Mouse (Mus musculus) hindbrain, embryonic 16.5 days (tissue): ENCODE results near the gene Nebl. TPM values are rescaled to one million over a fixed set of nuclear protein-coding genes. Genes with fewer than 3 reads are reported as not detected.
"Not testable (repeated sequence)": the region's sequence is repeated elsewhere in the genome, so short reads cannot be mapped to it uniquely, and the experiment has no call there.

Experiments used
- ATAC-seq: fragments of 200-750 bp; cut with Nextera tagmentation; 2 replicates; pipeline ENCODE4 v1.8.0; 2017; ENCODE audit warnings: moderate TSS enrichment, moderate library complexity
- H3K27ac ChIP-seq: fragments of 300-500 bp; sonication (generic); 2 replicates; pipeline ENCODE4 v1.5.1; 2014; ENCODE audit warnings: low read depth, mild to moderate bottlenecking, control low read depth, low read length, moderate library complexity
- H3K27me3 ChIP-seq: fragments of 300-500 bp; sonication (generic); replicated peaks from 2 replicates; pipeline ENCODE4 v1.6.1; 2014; ENCODE audit warnings: low read length; ENCODE audit not compliant: control insufficient read depth, insufficient read depth
- H3K36me3 ChIP-seq: fragments of 300-500 bp; sonication (generic); 2 replicates; pipeline ENCODE4 v1.6.1; 2014; ENCODE audit warnings: mild to moderate bottlenecking, low read length, moderate library complexity, mixed read lengths; ENCODE audit not compliant: control insufficient read depth, insufficient read depth
- H3K4me1 ChIP-seq: fragments of 300-500 bp; sonication (generic); 2 replicates; pipeline ENCODE4 v1.6.1; 2014; ENCODE audit warnings: low read depth, low read length; ENCODE audit not compliant: control insufficient read depth, insufficient read depth
- H3K4me2 ChIP-seq: fragments of 300-500 bp; sonication (generic); 2 replicates; pipeline ENCODE4 v1.6.1; 2014; ENCODE audit warnings: mild to moderate bottlenecking, low read length, control low read depth, moderate library complexity
- H3K4me3 ChIP-seq: fragments of 300-500 bp; sonication (generic); 2 replicates; pipeline ENCODE4 v1.5.1; 2014; ENCODE audit warnings: mild to moderate bottlenecking, low read length, control low read depth, moderate library complexity
- H3K9ac ChIP-seq: fragments of 300-500 bp; sonication (generic); 2 replicates; pipeline ENCODE4 v1.6.1; 2014; ENCODE audit warnings: low read depth, mild to moderate bottlenecking, control low read depth, low read length, moderate library complexity
- H3K9me3 ChIP-seq: fragments of 300-500 bp; sonication (generic); 2 replicates; pipeline ENCODE4 v1.6.1; 2014; ENCODE audit warnings: mild to moderate bottlenecking, low read length, moderate library complexity; ENCODE audit not compliant: control insufficient read depth
- WGBS: fragments of 180-500 bp; shearing (Covaris S2); extraction: QIAGEN DNeasy Blood & Tissue Kit; methylation state at CpG from one replicate; pipeline ENCODE4 v1.1.7; 2014; 5-methylcytosine and 5-hydroxymethylcytosine counted together
- microRNA-seq: library from miRNA; unstranded; fragments of <30 nt; microRNA quantifications from one replicate; pipeline ENCODE4, GENCODE M21; 2017
- polyA plus RNA-seq: library from polyadenylated mRNA; unstranded; fragments of >200 nt; fragmentation: Nextera tagmentation; extraction: Ambion mirVana; gene quantifications from 2 replicates; pipeline ENCODE4 v1.2.1, GENCODE M21; 2015

Nebl gene
- polyA plus RNA-seq, 1 experiment from 2014 or later, result 16.4 TPM

DNA sequence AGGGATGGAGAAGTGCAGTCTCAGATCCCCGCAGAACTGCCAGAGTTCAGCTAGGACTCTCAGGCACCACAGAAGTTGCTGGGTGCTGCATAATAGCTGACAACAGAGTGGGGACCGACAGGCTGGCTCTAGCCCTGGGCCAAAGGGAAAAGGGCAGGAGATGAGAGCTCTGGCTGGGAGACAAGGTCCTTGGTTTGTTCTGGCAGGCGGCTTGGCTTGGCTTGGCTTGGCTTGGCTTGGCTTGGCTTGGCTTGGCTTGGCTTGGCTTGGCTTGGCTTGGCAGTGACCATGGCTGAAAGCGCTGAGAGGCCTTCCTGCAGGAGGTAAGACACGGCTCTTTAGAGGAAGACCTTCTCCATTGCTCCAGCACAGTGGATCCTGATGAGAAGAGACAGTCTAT, 395.8 kb downstream of the Nebl start:
- Histone ChIP-seq H3K27ac (no peak overlapping the region), H3K4me3 (no peak overlapping the region), H3K9ac (no peak overlapping the region), H3K4me1 (no peaks in the 10 kb centered on the region), H3K36me3 (no peaks in the 10 kb centered on the region), H3K27me3 (no peaks in the 10 kb centered on the region), H3K9me3 (no peaks in the 10 kb centered on the region), H3K4me2 (no peak overlapping the region)
- WGBS, result 89% methylated on average over 5 of the region's 5 CpGs
- no peak for ATAC-seq

GRCm38 (mm10) chr2:17326590-17326989, 404.7 kb downstream of the Nebl start:
- no peaks in the 10 kb centered on the region for H3K9me3 ChIP-seq
- 90% methylated on average over 1 of the region's 1 CpGs for WGBS
- no peak overlapping the region for H3K4me3 ChIP-seq
- no peaks in the 10 kb centered on the region for H3K27me3 ChIP-seq
- H3K36me3 ChIP-seq, result no peaks in the 10 kb centered on the region
- no peak overlapping the region for H3K27ac ChIP-seq
- no peaks in the 10 kb centered on the region for H3K4me1 ChIP-seq
- H3K4me2 ChIP-seq, result no peak overlapping the region
- H3K9ac ChIP-seq, result no peak overlapping the region
- ATAC-seq, result peak; percentile 80; the same call in 1 of the 2 replicates

DNA sequence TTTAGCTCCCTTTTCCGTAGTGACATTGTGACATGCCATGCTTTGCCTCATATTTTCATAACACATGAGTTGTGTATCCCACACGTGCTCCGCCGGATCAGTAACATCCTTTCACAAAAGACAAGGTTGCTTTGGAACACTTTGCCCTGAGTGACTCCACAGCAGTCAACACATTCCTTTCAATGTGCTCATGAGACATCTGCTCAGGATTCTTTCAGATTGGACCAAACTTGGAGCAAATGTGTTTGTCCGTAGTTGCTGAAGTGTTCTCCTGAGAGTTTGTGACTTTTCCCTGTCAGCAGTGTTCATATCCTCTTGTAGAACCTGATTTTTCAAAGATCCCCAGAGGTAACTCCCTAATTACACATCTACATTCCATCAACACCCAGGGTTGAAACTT, 414.4 kb downstream of the Nebl start:
- Histone ChIP-seq H3K27ac (no peak overlapping the region), H3K9me3 (no peaks in the 10 kb centered on the region), H3K4me2 (no peak overlapping the region), H3K36me3 (no peaks in the 10 kb centered on the region), H3K4me1 (no peaks in the 10 kb centered on the region), H3K9ac (no peak overlapping the region), H3K4me3 (no peak overlapping the region), H3K27me3 (no peaks in the 10 kb centered on the region)
- WGBS, result 81% methylated on average over 5 of the region's 5 CpGs
- ATAC-seq, result no peak

DNA sequence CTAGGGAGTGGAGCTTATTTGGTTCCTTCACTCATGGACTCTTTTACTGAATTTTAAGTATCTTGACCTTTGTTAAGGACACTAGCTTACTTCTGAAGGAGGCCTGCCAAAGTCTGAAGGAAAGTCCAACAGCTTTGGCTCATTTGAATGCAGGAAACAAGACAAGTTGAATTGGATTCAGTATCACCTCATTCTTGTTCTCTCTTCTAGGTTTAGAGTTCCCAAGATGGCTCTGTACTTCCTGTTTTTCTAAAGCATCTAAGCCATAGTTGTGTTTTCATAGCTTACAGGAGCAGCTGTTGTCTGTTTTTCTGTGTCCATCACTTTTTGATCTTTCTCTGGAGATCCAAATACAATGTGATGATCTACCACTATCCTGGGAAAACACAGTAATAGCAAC, 429.9 kb downstream of the Nebl start:
- H3K4me1 ChIP-seq, result no peaks in the 10 kb centered on the region
- H3K9ac ChIP-seq, result no peak overlapping the region
- no peak overlapping the region for H3K4me2 ChIP-seq
- H3K4me3 ChIP-seq, result no peak overlapping the region
- peaks cover 2% of the 10 kb centered on the region; the same call in 1 of the 2 replicates for H3K9me3 ChIP-seq
- H3K27me3 ChIP-seq, result no peaks in the 10 kb centered on the region
- H3K36me3 ChIP-seq, result no peaks in the 10 kb centered on the region
- ATAC-seq, result no peak
- no peak overlapping the region for H3K27ac ChIP-seq

DNA sequence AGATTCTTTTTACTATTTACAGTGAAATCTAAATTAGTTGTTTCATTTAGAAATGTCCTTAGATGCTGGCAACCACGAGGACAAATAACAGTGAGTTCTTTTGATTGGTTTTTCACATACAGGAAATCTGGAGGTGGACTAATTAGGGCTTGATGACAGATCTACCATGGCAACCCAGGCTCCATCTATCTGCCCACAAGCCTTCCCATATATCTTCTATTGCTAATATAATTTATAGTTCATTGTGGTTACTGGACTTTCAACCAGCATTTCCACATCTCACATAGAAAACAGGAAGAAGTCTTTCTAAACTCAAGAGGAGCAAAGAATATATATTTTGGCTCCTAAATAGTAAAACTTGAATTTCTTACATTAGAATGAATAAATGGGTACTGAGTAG, 433.8 kb downstream of the Nebl start:
- no peak for ATAC-seq
- WGBS, result 63% methylated on average over 1 of the region's 1 CpGs
- no peak overlapping the region for H3K27ac ChIP-seq
- no peaks in the 10 kb centered on the region for H3K36me3 ChIP-seq
- H3K4me3 ChIP-seq, result no peak overlapping the region
- no peaks in the 10 kb centered on the region for H3K27me3 ChIP-seq
- H3K4me1 ChIP-seq, result no peaks in the 10 kb centered on the region
- no peak overlapping the region for H3K4me2 ChIP-seq
- no peaks in the 10 kb centered on the region for H3K9me3 ChIP-seq
- no peak overlapping the region for H3K9ac ChIP-seq

GRCm38 (mm10) chr2:17295257-17295656, 436.0 kb downstream of the Nebl start:
- H3K9me3 ChIP-seq, H3K9ac ChIP-seq, H3K27me3 ChIP-seq, H3K36me3 ChIP-seq, H3K27ac ChIP-seq, H3K4me1 ChIP-seq, ATAC-seq, H3K4me3 ChIP-seq, H3K4me2 ChIP-seq: not testable (repeated sequence)
- WGBS, result 89% methylated on average over 4 of the region's 5 CpGs

Small RNA genes lying within 50 kb of the gene (microRNA-seq; reads per million reads assigned to microRNA genes)
- not detected for gene Mir6419
